Mouse (Mus musculus): ENCODE measurements around the gene Cdc40.

Gene Cdc40

GRCm38 (mm10) chr10:40882831-40883643 is at the start of gene Cdc40, which contains the start of gene Wasf1:
Gene Cdc40, minus strand, starts transcription at chr10:40883311.
Gene Wasf1, plus strand, starts transcription at chr10:40883475.
- peak; percentile 100 for DNase-seq (ENCODE audit: low read depth)

- DNase-seq (ENCODE audit: low read depth), result peak; percentile 18
Measured at GRCm38 (mm10) chr10:40919464-40919863, 36.4 kb upstream of the Cdc40 start.

DNA sequence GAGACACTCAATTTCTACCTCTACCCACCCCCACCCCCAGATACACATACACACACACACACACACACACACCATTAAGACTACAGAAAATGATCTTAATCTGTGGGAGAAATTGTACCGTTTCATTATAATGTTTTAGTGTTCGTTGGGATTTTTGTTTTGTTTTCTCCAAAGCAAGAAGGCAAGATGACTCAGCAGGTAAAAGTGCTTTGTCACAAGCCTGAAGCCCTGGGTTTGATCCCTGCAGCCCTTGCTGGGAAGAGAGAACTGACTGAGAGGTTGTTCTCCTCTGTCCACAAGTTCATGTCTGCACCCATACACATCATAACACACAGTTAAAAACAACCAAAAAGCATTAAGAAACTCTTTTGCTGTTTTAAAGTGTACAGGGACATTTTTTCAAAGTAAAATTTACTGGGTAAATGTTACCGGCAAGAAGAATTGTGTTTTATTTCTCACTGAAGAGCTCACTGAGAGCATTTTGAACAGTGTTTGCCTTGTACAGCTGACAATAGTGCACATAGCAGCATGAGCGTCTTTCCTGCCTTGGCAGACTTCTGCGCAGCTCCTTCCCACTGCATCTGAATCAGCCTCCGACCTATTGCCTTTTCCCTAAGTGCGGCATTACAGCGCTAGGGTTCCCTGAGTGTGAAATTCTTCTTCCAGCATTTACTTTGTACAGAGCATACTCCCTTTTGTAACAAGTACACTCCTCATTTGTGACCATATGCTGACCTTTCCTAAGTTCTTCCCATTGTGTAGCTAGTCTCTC is 35.7 kb upstream of the Cdc40 start:
- DNase-seq (ENCODE audit: low read depth), result peak; percentile 32

DNA sequence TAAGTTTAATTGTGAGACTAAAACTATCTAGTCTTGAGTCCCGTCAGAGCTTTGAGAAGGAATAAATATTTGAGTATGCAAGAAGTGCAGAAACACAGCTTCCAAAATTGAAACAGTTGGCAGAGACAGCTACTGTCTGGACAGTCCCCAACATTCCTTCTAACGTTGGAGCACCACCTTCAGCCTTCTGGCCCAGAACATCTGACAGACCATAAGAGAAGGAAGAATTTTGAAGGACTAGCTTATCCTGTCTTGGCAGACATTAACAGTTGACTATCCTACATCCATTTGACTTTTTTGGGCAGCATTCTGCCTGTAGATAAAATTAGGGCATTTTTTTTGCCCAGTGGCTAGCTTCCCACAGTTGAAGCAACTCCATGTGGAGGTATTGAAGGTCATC is 32.1 kb upstream of the Cdc40 start:
- DNase-seq (ENCODE audit: low read depth), result no peak

DNA sequence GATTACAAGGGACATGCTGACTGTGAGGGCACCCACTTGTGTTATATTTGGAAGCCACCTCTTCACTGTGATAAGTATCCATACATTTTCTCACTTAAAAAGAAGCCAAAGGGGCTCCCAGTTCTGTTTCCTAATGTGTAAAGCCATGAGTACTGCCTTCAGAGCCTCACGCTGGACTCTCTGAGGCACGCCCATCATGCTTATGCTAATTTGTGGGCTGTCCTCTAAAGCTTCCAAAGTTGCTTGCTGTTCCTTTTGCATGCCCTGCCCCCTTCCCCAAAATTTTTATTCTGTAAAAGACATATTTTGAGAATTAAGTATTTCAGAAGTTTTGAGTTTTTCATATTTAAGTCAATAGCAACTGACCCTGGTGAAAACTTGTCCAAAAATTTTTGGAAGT is 27.7 kb upstream of the Cdc40 start:
- no peak for DNase-seq (ENCODE audit: low read depth)

DNA sequence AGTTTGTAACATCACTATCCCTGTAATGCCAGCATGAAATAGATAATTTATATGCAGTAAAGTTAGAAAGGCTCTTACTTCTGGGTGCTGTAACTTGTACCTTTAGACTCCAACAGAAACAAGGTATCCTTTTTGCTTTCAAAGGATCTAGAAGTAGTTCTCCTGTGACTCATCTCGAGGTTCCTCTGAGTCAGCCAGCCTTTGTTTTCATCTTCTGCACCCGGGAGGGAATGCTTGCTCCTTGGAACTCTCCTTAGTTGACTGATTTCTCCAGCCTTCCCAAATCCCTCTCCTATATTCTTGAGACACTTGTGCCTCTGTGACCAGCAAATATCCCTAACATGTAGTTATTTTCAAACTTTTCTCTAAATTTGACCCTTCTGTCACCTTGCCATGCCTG is 25.5 kb upstream of the Cdc40 start:
- peak; percentile 51 for DNase-seq (ENCODE audit: low read depth)

DNA sequence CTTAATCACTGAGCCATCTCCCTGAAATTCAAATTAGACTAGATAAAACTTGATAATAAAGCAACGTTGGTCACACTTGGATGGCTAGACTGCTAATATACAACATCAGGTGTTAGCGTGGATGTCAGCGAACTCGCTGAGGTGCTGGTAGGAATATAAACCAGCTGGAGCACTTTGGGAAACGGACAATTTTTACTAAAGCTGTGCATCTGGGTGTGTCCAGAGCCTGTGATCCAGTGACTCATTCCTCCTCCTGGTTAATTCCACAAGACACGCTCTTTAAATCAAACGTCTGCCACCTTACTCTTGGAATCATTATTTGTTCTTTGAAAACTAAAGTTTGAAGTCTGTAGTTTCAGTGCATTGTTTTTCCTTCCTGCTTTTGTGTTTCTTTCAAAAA is 23.7 kb upstream of the Cdc40 start:
- DNase-seq (ENCODE audit: low read depth), result no peak

DNA sequence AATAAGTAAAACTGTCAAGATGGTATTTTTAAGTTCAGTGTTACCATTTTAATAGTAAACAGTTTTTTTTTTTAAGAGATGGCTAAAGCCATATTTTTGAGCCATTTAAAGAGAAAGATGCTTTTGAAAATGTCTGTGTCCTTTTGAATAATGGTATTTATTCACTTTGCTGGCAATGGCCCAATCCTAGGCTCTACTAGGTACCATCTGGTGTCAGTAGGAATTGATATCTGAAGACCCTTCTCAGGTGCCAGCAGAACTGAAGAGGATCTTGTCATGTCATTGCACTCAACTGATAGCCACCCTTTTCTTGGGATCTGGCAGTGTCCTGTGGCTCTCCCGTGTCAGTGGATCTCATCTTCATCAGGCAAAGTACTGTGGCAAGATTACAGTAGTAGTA is 23.0 kb upstream of the Cdc40 start:
- DNase-seq (ENCODE audit: low read depth), result no peak

DNA sequence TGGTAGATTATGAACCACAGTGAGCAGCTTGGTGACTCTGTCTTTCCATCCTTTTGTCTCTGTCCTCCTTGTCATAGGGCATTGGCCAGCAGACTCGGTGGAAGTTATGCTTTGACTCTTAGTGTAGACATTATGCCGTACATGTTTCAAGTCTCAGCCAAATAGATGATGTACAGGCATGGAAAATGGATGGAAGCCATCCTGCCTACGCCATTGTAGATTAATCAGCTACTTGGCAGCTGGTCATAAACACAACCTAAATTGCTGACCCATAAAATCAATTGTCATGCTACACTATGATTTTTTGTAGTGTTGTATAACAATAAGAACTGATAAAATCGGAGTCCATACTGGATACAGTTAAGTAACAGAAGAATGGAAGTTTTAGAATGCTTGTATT is 18.7 kb upstream of the Cdc40 start:
- DNase-seq (ENCODE audit: low read depth), result no peak

GRCm38 (mm10) chr10:40896656-40897055 is 13.5 kb upstream of the Cdc40 start:
- no peak for DNase-seq (ENCODE audit: low read depth)

DNA sequence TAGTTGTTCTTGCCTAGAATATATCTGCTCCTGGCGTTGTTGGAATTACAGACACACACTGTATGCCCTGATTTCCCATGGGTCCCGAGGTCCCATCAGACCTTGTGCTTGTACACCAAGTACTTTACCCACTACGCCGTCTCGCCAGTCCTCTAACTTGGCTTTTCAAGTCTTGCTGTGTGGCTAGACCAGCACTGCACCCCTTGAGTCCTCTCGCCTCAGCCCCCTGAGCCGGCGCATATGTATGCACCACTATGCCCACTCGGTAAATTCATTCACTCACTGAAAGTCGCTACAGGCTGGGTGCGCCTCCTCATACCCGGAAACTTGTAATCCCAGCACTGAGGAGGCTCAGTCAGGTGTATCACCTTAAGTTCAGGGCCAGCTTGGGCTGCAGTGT is 12.7 kb upstream of the Cdc40 start:
- DNase-seq (ENCODE audit: low read depth), result no peak

DNA sequence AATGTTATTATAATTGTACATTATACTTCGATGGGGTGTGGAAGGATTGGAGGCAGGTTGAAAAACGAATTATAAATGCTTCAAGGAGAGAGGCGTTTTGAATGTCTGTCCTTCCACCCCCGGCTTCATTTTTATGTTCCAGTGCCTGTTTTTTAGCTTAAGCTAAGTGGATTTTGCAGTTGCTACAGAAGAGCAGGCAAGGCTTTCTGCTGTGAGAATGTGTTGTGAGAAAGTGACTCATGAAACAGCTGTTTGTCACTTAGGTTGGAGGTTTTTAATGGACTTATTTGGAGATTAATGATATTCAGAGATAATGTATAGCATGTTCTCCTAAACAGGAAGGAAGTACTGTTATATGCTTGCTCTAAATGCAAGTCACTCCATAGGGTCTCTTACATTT is 6.0 kb upstream of the Cdc40 start:
- DNase-seq (ENCODE audit: low read depth), result no peak

DNA sequence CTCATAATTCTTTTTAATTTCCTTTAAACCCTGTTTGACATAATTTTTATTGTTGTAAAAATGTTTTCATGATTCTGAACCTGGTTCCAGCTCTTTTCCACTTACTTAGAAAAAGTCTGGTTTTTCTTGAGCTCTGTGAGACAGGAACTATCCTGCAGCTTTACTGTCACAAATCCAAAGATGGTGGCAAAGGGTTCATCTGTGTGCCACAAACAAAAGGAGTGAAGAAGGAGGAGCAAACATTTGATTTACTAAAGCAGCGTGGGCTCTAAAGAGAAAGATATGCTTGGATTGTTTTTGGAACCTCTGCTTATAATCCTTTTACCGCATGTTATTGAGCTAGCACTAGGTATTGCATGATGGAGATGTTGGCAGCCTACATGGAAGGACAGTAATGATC is 4.2 kb upstream of the Cdc40 start:
- no peak for DNase-seq (ENCODE audit: low read depth)

DNA sequence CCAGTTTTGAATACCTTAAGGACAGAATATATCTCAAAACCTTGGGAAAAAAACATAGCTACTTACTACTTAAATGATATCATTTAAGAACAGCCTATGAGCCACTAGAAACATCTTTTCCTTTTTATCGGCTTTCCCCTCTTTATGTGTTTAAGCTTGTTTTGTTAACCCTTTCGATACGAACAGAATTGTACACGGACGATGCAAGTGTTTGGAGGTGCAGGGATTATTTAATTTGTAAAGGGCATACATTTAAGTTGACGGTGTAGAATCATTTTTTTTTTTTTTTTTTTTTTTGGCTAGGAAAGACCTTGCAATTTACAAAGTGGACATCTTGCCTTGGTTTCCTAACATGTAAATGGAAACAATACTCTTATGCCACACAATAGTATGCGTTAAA is 2.3 kb upstream of the Cdc40 start:
- DNase-seq (ENCODE audit: low read depth), result no peak

DNA sequence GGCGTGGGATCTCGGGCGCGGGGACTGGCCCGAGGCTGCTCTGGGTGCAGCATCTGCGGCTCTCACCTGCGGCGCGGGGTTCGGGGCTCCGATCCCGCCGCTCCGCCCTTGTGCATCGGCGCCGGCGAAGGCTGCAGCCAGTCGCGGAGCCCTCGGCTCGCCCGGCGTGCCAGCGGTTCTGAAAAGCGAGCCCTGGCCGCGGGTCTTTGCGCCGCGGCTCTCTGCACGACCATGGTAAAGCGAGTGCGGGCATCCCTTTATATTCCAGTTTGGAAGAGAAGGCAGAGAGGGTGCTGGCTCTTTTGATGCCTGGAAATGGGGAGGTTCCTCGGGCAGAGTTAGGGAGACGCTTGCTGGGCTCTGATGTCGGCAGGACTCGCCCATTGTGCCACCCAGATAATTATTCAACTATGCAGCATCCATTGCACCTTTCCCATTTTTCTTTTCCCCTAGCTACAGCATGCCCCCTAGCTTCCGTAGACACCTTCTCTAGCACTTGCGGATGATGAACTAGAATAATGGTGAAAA is 1.2 kb upstream of the Cdc40 start:
- peak; percentile 67 for DNase-seq (ENCODE audit: low read depth)

DNA sequence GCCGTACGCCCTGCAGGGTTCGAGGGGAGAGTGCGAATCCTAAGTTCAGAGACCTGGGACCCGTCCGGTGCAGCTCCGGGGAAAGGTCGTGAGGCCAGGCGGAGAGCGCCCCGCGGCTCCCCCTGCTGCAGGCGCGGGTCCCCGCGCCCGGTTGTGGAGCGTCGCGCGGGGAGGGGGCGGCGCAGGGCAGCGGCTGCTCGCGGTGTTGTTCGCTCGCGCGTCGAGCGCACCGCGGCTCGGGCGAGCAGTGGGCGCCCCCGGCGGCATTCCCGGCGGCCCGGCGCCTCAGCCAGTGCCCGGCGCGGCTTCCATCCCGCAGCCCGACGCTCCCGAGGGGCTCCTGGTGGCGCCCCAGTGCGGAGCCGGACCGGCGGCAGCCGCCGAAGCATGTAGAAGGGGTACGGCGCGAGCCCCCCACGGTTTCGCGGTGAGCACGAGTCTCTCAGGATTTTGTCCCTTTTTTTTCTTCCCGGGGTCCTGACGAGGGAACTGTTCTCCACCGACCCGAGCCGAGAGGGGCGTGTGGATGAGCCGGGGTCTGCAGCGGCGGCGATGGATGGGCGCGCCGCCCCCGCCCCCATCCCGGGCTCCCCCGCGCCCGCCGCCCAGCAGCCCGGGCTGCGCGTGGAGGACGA is 650 bp upstream of the Cdc40 start:
- no peak for DNase-seq (ENCODE audit: low read depth)

DNA sequence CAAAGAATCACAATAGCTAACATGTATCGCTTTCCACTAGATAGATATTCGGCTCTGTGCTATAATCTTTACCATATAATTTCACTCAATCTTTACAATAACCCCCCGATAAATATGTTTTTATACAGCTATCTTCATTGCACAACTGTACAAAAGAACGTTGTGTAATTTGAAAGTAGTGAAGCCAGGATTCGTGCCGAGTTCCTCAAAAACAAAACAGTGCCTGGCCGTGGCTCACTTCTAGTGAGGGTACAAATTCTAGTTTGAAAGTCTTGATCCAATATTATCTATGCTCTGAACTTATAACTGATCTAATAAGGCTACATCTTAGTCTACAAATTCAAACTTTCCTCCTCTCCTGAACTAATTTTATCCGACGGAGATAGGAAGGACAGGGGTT is 778 bp downstream of the Cdc40 start:
- DNase-seq (ENCODE audit: low read depth), result peak; percentile 49

DNA sequence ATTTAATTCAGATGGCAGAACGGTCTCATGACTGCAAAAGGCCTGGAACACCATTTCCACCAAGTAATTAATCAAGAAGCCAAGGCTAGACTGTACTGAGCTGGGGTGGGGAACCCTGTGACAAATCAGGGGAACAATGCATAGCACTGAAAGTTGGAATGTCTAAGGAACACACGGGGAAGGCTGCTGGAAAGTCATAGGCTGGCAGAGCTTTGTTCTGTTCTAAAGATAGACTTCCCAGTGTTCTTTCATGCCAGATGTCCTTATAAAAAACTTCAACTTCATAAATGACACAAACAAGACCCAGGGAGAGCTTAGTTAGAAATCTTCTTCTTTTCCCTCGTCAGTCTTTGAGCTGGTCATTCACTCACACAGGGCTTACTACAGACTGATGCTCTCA is 1.9 kb downstream of the Cdc40 start:
- no peak for DNase-seq (ENCODE audit: low read depth)

GRCm38 (mm10) chr10:40879969-40880368 is 3.1 kb downstream of the Cdc40 start:
- no peak for DNase-seq (ENCODE audit: low read depth)

- DNase-seq (ENCODE audit: low read depth), result no peak
Measured at GRCm38 (mm10) chr10:40878246-40878645, 4.9 kb downstream of the Cdc40 start.

DNA sequence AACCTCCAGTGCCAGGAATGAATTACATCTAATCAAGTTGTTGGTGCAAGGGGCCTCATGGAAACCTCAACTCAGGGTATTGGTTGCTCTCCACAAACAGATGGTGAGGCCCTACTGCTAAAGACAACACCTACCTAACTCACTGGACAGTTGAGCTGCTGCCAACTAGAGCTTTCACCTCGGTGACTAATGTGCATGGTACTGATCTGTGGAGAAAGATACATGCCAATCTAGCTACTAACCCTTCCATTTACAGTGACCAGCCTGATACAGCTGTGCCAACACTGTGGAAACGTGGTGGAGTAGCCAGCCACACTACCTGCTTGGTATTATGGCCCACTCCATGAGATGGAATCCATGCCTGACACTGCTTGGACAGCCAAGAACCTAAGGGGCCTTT is 11.1 kb downstream of the Cdc40 start:
- peak; percentile 78 for DNase-seq (ENCODE audit: low read depth)

DNA sequence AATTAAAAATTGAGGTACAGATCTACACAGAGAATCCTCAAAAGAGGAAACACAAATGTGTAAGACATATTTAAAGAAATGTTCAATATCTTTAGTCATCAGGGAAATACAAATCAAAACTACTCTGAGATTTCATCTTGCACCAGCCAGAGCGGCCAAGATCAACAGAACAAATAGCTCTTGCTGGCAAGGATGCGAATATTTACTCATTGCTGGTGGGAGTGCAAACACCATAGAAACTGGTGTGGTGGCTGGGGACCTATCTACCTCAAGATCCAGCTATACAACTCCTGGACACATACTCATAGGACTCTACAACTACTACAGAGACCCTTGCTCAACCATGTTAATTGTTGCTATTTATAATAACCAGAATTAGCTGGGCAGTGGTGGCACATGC is 11.8 kb downstream of the Cdc40 start:
- peak; percentile 65 for DNase-seq (ENCODE audit: low read depth)

DNA sequence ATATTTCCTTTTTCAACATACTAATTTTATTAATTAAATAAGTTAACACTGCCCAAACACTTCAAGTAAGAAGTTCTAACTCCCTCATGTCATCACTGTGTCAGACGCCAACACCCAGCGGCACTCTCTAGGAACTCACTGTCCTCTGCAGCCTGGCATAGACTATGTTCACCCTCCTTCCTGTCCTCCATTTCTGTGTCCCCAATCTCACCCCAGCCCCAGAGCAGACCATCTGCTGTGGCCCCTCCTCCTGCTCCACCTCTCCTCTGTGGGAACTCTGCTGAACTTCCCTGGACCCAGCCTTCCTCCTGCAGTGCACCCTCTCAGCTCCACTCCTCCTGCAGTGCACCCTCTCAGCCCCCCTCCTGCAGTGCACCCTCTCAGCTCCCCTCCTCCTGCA is 15.0 kb downstream of the Cdc40 start:
- DNase-seq (ENCODE audit: low read depth), result no peak
